Mouse (Mus musculus): ENCODE data around the gene Spag4. TPM values are rescaled to one million over a fixed set of nuclear protein-coding genes. Genes with fewer than 3 reads are reported as not detected.
"Not testable (repeated sequence)": the region's sequence is repeated elsewhere in the genome, so short reads cannot be mapped to it uniquely, and the experiment has no call there.

Gene Spag4
- total and polyA plus RNA-seq, 3 experiments = 0.82 to 1.4 (median 0.93) TPM

DNA sequence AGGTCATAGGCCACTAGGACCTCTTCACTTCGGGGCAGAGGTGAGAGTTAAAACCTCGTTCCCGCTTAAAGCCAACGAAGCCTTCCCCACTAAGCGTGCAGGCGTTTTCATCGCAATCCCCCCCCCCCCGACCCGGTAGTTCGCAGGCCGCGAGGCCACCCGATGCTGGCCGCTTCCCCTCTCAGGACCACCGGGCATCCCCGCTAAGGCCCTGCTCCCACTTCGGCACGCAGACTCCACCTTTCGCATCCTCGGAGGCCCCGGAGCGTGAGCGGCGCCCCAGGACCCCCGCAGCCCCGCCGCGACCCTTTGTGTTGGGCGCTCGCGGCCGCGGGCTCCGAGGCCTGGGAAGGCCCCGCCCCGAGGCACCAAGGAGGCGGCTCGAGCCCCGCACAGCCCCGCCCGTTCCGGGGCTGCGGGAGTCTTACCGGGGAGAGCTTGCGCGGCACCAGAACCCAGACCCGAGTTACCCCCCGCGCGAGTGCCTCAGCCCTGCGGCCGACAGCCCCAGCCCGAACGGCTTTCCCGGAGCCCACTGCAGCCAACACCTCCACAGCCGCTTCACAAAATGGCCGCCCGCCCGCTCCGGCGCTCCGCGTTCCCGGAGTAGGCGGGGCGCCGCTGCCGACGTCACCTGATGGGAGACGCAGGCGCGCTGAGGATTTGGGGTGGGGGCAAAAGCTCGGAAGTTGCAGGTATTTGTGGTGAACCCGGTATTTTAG lies 46.5 kb downstream of the Spag4 start, which contains the start of the genes Cpne1 and Rbm12:
Gene Cpne1, minus strand, starts transcription at position 608 of the 722 bp plus-strand sequence.
Gene Rbm12, minus strand, starts transcription at position 621 of the 722 bp plus-strand sequence.
- peaks cover 24% of the 10 kb centered on the region for H3K4me1 ChIP-seq (ENCODE audit: insufficient read depth, low read depth, low read length)
- DNase-seq (ENCODE audit: low spot score) = peak; percentile 79
- TF ChIP-seq GATA1 (IDR thresholded peaks at IDR 0.05; ENCODE audit: borderline replicate concordance, low read length) (no peak), TAL1 (conservative IDR thresholded peaks at IDR 0.05; ENCODE audit: low read depth, low read length) (no peak), GATA2 (IDR thresholded peaks at IDR 0.05; ENCODE audit: borderline replicate concordance, low read depth, low read length) (no peak), CTCF (IDR thresholded peaks at IDR 0.05; ENCODE audit: low read depth, low read length) (no peak), POLR2AphosphoS5 (IDR thresholded peaks at IDR 0.05; ENCODE audit: insufficient replicate concordance, low read depth, low read length) (no peak)
- H3K27me3 ChIP-seq (ENCODE audit: insufficient read depth, low read length) = no peaks in the 10 kb centered on the region
- ATAC-seq (ENCODE audit: extremely low read depth, insufficient number of reproducible peaks, low FRiP score, poor library complexity, severe bottlenecking) = peak; percentile 66
- peaks cover 9% of the 10 kb centered on the region for H3K36me3 ChIP-seq (replicated peaks)
- H3K9me3 ChIP-seq (replicated peaks) = no peaks in the 10 kb centered on the region
- peak within 1 kb of the TSS; percentile 90 for H3K4me3 ChIP-seq (ENCODE audit: low read depth, low read length)

DNA sequence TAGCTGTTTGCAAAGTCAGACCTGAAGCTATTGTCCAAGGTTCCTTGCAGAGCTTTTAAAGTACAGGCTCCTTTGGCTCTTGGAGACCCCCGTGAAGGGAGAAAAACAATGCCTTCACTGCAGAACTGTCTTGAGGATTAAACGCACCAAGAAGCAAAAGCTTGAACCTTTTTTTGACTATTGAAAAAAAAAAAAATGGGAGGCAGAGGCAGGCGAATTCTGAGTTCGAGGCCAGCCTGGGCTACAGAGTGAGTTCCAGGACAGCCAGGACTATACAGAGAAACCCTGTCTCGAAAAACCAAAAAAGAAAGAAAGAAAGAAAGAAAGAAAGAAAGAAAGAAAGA lies 47.1 kb downstream of the Spag4 start:
- H3K9me3 ChIP-seq (replicated peaks); H3K36me3 ChIP-seq (replicated peaks); H3K27me3 ChIP-seq (ENCODE audit: insufficient read depth, low read length); ATAC-seq (ENCODE audit: extremely low read depth, insufficient number of reproducible peaks, low FRiP score, poor library complexity, severe bottlenecking); DNase-seq (ENCODE audit: low spot score): not testable (repeated sequence)
- Histone ChIP-seq H3K4me3 (ENCODE audit: low read depth, low read length) (peak overlapping the region; percentile 90), H3K4me1 (ENCODE audit: insufficient read depth, low read depth, low read length) (peaks cover 20% of the 10 kb centered on the region)

DNA sequence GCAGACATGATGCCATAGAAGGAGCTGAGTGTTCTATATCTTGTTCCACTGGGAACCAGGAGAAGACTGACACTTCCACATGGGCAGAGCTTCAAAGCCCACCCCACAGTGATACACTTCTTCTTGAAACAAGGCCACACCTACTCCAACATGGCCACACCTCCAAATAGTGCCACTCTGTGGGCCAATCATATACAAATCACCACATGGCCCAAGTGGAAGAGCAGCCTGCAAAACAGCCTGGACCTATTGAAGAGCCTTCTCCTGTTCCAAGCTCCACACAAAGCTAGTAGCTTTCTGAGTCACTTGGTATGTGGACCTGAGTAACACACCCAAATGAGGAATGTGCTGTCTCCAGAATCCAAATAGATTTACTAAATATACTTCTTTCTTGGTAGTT lies 54.6 kb downstream of the Spag4 start:
- no peak overlapping the region for H3K4me3 ChIP-seq (ENCODE audit: low read depth, low read length)
- TF ChIP-seq GATA1 (IDR thresholded peaks at IDR 0.05; ENCODE audit: borderline replicate concordance, low read length) = no peak
- TF ChIP-seq POLR2AphosphoS5 (IDR thresholded peaks at IDR 0.05; ENCODE audit: insufficient replicate concordance, low read depth, low read length) = no peak
- TF ChIP-seq TAL1 (conservative IDR thresholded peaks at IDR 0.05; ENCODE audit: low read depth, low read length) = no peak
- no peak for TF ChIP-seq GATA2 (IDR thresholded peaks at IDR 0.05; ENCODE audit: borderline replicate concordance, low read depth, low read length)
- no peak for TF ChIP-seq CTCF (IDR thresholded peaks at IDR 0.05; ENCODE audit: low read depth, low read length)
- no peaks in the 10 kb centered on the region for H3K4me1 ChIP-seq (ENCODE audit: insufficient read depth, low read depth, low read length)
- H3K27me3 ChIP-seq (ENCODE audit: insufficient read depth, low read length) = no peaks in the 10 kb centered on the region
- ATAC-seq (ENCODE audit: extremely low read depth, insufficient number of reproducible peaks, low FRiP score, poor library complexity, severe bottlenecking) (no peak), DNase-seq (ENCODE audit: low spot score) (no peak)
- H3K36me3 ChIP-seq (replicated peaks) = peaks cover 24% of the 10 kb centered on the region
- H3K9me3 ChIP-seq (replicated peaks) = no peaks in the 10 kb centered on the region

Other genes starting within 250 kb of the Spag4 start
- gene BC029722, start 245.7 kb upstream of the Spag4 start, total RNA-seq (2014; fragmentation: Nextera tagmentation) = 9.2 and 12.8 TPM in 2 replicates
- 19.0 and 20.4 TPM in 2 replicates for gene BC029722, start 245.7 kb upstream of the Spag4 start, total RNA-seq (2017)
- gene BC029722, start 245.7 kb upstream of the Spag4 start, polyA plus RNA-seq (2012) = 36.3 and 45.0 TPM in 2 replicates
- gene Eif6, start 238.2 kb upstream of the Spag4 start, total RNA-seq (2014; fragmentation: Nextera tagmentation) = 261 and 324 TPM in 2 replicates
- gene Eif6, start 238.2 kb upstream of the Spag4 start, total RNA-seq (2017) = 91.5 and 148 TPM in 2 replicates
- 251 and 369 TPM in 2 replicates for gene Eif6, start 238.2 kb upstream of the Spag4 start, polyA plus RNA-seq (2012)
- gene Fam83c, start 230.3 kb upstream of the Spag4 start, total RNA-seq (2014; fragmentation: Nextera tagmentation) = not detected in 2 replicates
- 0.22 TPM in 1 of 2 replicates, not detected in the other for gene Fam83c, start 230.3 kb upstream of the Spag4 start, total RNA-seq (2017)
- gene Fam83c, start 230.3 kb upstream of the Spag4 start, polyA plus RNA-seq (2012) = not detected in 2 replicates
- gene Uqcc1, start 134.9 kb upstream of the Spag4 start, total RNA-seq (2014; fragmentation: Nextera tagmentation) = 27.8 and 29.9 TPM in 2 replicates
- gene Uqcc1, start 134.9 kb upstream of the Spag4 start, total RNA-seq (2017) = 35.8 and 39.1 TPM in 2 replicates
- gene Uqcc1, start 134.9 kb upstream of the Spag4 start, polyA plus RNA-seq (2012) = 4.2 TPM in 2 replicates
- 0.60 TPM in 1 of 2 replicates, not detected in the other for gene Gm15557, start 124.4 kb upstream of the Spag4 start, total RNA-seq (2014; fragmentation: Nextera tagmentation)
- 0.11 TPM in 1 of 2 replicates, not detected in the other for gene Gm15557, start 124.4 kb upstream of the Spag4 start, total RNA-seq (2017)
- gene Gm15557, start 124.4 kb upstream of the Spag4 start, polyA plus RNA-seq (2012) = 0.05 and 0.06 TPM in 2 replicates
- 2.2 TPM in 1 of 2 replicates, not detected in the other for gene Gdf5, start 119.8 kb upstream of the Spag4 start, total RNA-seq (2014; fragmentation: Nextera tagmentation)
- gene Gdf5, start 119.8 kb upstream of the Spag4 start, total RNA-seq (2017) = 0.06 and 0.11 TPM in 2 replicates
- gene Gdf5, start 119.8 kb upstream of the Spag4 start, polyA plus RNA-seq (2012) = not detected in 2 replicates
- gene Cep250, start 108.7 kb upstream of the Spag4 start, total RNA-seq (2014; fragmentation: Nextera tagmentation) = 11.6 and 12.3 TPM in 2 replicates
- 49.2 and 54.7 TPM in 2 replicates for gene Cep250, start 108.7 kb upstream of the Spag4 start, total RNA-seq (2017)
- 17.3 and 19.9 TPM in 2 replicates for gene Cep250, start 108.7 kb upstream of the Spag4 start, polyA plus RNA-seq (2012)
- 2.3 and 2.4 TPM in 2 replicates for gene 6430550D23Rik, start 57.2 kb upstream of the Spag4 start, total RNA-seq (2014; fragmentation: Nextera tagmentation)
- 0.71 and 1.6 TPM in 2 replicates for gene 6430550D23Rik, start 57.2 kb upstream of the Spag4 start, total RNA-seq (2017)
- gene 6430550D23Rik, start 57.2 kb upstream of the Spag4 start, polyA plus RNA-seq (2012) = 0.23 and 0.33 TPM in 2 replicates
- 189 and 215 TPM in 2 replicates for gene Ergic3, start 57.1 kb upstream of the Spag4 start, total RNA-seq (2014; fragmentation: Nextera tagmentation)
- gene Ergic3, start 57.1 kb upstream of the Spag4 start, total RNA-seq (2017) = 52.9 and 58.0 TPM in 2 replicates
- 42.6 and 51.8 TPM in 2 replicates for gene Ergic3, start 57.1 kb upstream of the Spag4 start, polyA plus RNA-seq (2012)
- 0.53 TPM in 1 of 2 replicates, not detected in the other for gene Fer1l4, start 12.2 kb upstream of the Spag4 start, total RNA-seq (2014; fragmentation: Nextera tagmentation)
- gene Fer1l4, start 12.2 kb upstream of the Spag4 start, total RNA-seq (2017) = not detected in 2 replicates
- not detected in 2 replicates for gene Fer1l4, start 12.2 kb upstream of the Spag4 start, polyA plus RNA-seq (2012)
- 43.2 and 63.3 TPM in 2 replicates for gene Cpne1, start 46.8 kb downstream of the Spag4 start, total RNA-seq (2014; fragmentation: Nextera tagmentation)
- gene Cpne1, start 46.8 kb downstream of the Spag4 start, total RNA-seq (2017) = 40.1 and 42.0 TPM in 2 replicates
- gene Cpne1, start 46.8 kb downstream of the Spag4 start, polyA plus RNA-seq (2012) = 55.9 and 73.7 TPM in 2 replicates
- gene Rbm12, start 46.8 kb downstream of the Spag4 start, total RNA-seq (2014; fragmentation: Nextera tagmentation) = 50.5 and 67.5 TPM in 2 replicates
- gene Rbm12, start 46.8 kb downstream of the Spag4 start, total RNA-seq (2017) = 25.4 and 39.7 TPM in 2 replicates
- gene Rbm12, start 46.8 kb downstream of the Spag4 start, polyA plus RNA-seq (2012) = 5.6 TPM in 2 replicates
- gene Gm28036, start 61.9 kb downstream of the Spag4 start, total RNA-seq (2014; fragmentation: Nextera tagmentation) = 17.3 and 17.6 TPM in 2 replicates
- 12.0 and 15.6 TPM in 2 replicates for gene Gm28036, start 61.9 kb downstream of the Spag4 start, total RNA-seq (2017)
- 9.0 and 13.5 TPM in 2 replicates for gene Gm28036, start 61.9 kb downstream of the Spag4 start, polyA plus RNA-seq (2012)
- gene Romo1, start 78.9 kb downstream of the Spag4 start, total RNA-seq (2014; fragmentation: Nextera tagmentation) = 99.3 and 127 TPM in 2 replicates
- 38.4 and 52.4 TPM in 2 replicates for gene Romo1, start 78.9 kb downstream of the Spag4 start, total RNA-seq (2017)
- gene Romo1, start 78.9 kb downstream of the Spag4 start, polyA plus RNA-seq (2012) = 300 and 385 TPM in 2 replicates
- gene Nfs1, start 79.0 kb downstream of the Spag4 start, total RNA-seq (2014; fragmentation: Nextera tagmentation) = 27.9 and 33.9 TPM in 2 replicates
- gene Nfs1, start 79.0 kb downstream of the Spag4 start, total RNA-seq (2017) = 46.2 and 49.1 TPM in 2 replicates
- 31.4 and 36.3 TPM in 2 replicates for gene Nfs1, start 79.0 kb downstream of the Spag4 start, polyA plus RNA-seq (2012)
- 781 and 795 TPM in 2 replicates for gene Rbm39, start 115.1 kb downstream of the Spag4 start, total RNA-seq (2014; fragmentation: Nextera tagmentation)
- 710 and 759 TPM in 2 replicates for gene Rbm39, start 115.1 kb downstream of the Spag4 start, total RNA-seq (2017)
- gene Rbm39, start 115.1 kb downstream of the Spag4 start, polyA plus RNA-seq (2012) = 282 and 295 TPM in 2 replicates
- gene Phf20, start 131.3 kb downstream of the Spag4 start, total RNA-seq (2014; fragmentation: Nextera tagmentation) = 63.5 and 63.9 TPM in 2 replicates
- gene Phf20, start 131.3 kb downstream of the Spag4 start, total RNA-seq (2017) = 45.8 and 48.2 TPM in 2 replicates
- gene Phf20, start 131.3 kb downstream of the Spag4 start, polyA plus RNA-seq (2012) = 29.5 and 37.8 TPM in 2 replicates
- gene Cnbd2, start 247.1 kb downstream of the Spag4 start, total RNA-seq (2014; fragmentation: Nextera tagmentation) = 21.5 and 22.6 TPM in 2 replicates
- gene Cnbd2, start 247.1 kb downstream of the Spag4 start, total RNA-seq (2017) = 11.5 and 13.9 TPM in 2 replicates
- 0.43 and 1.4 TPM in 2 replicates for gene Cnbd2, start 247.1 kb downstream of the Spag4 start, polyA plus RNA-seq (2012)
- 11.6 and 12.2 TPM in 2 replicates for gene Scand1, start 247.5 kb downstream of the Spag4 start, total RNA-seq (2014; fragmentation: Nextera tagmentation)
- 243 and 516 TPM in 2 replicates for gene Scand1, start 247.5 kb downstream of the Spag4 start, total RNA-seq (2017)
- 844 and 1,244 TPM in 2 replicates for gene Scand1, start 247.5 kb downstream of the Spag4 start, polyA plus RNA-seq (2012)

All from G1E (cell line).